Mouse (Mus musculus) lung, postnatal 0 days (tissue): Measurements from ENCODE around the gene Specc1.

Experiments
- CTCF ChIP-seq: IDR thresholded peaks from 2 replicates; pipeline ENCODE4 v1.5.1; 2016; ENCODE audit warnings: antibody characterized with exemption, mild to moderate bottlenecking
- EP300 ChIP-seq: IDR thresholded peaks from 2 replicates; pipeline ENCODE4 v1.6.1; 2016; ENCODE audit warnings: antibody characterized with exemption, mild to moderate bottlenecking, control low read depth

DNA sequence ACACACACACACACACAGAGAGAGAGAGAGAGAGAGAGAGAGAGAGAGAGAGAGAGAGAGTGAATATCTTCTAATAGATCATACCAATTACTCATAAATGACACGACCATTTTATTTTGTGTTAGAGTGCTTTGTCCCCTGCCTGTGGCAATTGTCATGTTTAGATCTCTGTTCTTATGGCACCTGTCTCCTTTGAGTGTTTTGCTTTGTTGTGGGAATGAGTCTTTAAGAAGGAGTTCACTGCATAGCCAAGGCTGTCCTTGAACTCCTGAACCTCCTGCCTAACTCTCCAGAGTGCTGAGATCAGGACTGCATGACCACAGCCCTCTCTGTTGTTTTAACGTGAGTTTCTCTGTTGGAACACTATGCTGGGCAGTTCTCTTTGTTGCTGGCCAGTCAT, 258.5 kb downstream of the Specc1 start:
- TF ChIP-seq CTCF (no peak), EP300 (no peak)
